Mouse (Mus musculus) ES-E14 (cell line): ENCODE data around the gene Endou.

Source experiments
- CHD2 ChIP-seq: IDR thresholded peaks from 2 replicates; pipeline ENCODE4 v1.6.1; 2014; ENCODE audit warnings: mild to moderate bottlenecking, low read depth, low read length, inconsistent platforms
- HCFC1 ChIP-seq: IDR thresholded peaks from 2 replicates; pipeline ENCODE4 v1.6.1; 2012; ENCODE audit warnings: low read length, inconsistent platforms, borderline replicate concordance; ENCODE audit not compliant: insufficient read depth
- MAFK ChIP-seq: IDR thresholded peaks from 2 replicates; pipeline ENCODE4 v1.6.1; 2014; ENCODE audit warnings: mild to moderate bottlenecking, low read depth, low read length, inconsistent platforms; ENCODE audit not compliant: insufficient read depth
- ZC3H11A ChIP-seq: IDR thresholded peaks from 2 replicates; pipeline ENCODE4 v1.6.1; 2012; ENCODE audit warnings: low read depth, mild to moderate bottlenecking, inconsistent platforms, low read length, borderline replicate concordance
- ZNF384 ChIP-seq: IDR thresholded peaks from 2 replicates; pipeline ENCODE4 v1.6.1; 2012; ENCODE audit warnings: low read depth, low read length, inconsistent platforms

- no peak for TF ChIP-seq MAFK
- no peak for TF ChIP-seq ZC3H11A
- no peak for TF ChIP-seq ZNF384
- no peak for TF ChIP-seq CHD2
- no peak for TF ChIP-seq HCFC1
Observed at GRCm38 (mm10) chr15:97749397-97749796, 18.3 kb upstream of the Endou start.
